Mouse (Mus musculus) heart, adult 18-20 months (tissue): ENCODE measurements around the gene Iqsec1. TPM values are rescaled to one million over a fixed set of nuclear protein-coding genes. Genes with fewer than 3 reads are reported as not detected.

Experiments
- DNase-seq, 2 experiments: peaks; one replicate each; pipeline ENCODE4 v3.0.0; 2021 to 2022; ENCODE audit warnings: mixed read lengths in 1 of 2
- total RNA-seq, 2 experiments: library from RNA; stranded (reverse); gene quantifications; 2 replicates each; pipeline ENCODE4 v1.2.3; 2021

The Iqsec1 gene
- total RNA-seq, 2 experiments from 2014 or later = 133 to 153 TPM

DNA sequence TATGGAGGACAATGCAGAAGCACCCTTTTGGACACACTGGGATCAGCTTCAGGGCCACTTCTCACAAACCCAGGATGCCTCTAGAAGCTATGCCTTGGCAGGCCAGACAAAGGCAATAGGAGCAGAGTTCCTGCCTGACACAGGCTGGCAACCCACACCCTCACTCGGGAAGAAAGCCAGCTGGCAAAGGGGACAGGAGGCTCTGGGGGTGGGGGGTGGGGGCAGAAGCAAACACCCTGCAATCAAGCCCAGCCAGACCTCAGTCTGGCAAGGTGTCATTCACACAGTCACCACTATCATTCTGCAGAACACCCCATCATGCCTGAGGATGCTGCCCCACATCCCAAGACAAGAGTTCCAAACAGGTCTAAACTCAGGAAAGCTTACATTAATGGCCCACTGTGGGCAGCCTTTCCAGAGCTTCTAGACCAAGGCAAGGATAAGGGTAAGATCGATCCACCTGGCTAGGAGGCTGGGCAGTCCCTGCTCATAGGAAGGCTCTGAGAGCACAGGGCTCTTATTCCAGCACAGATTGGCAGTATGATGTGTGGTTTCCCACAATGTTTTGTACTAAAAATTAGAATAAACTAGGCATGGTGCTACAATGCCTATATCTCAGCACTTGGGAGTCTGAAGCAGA lies 283.7 kb downstream of the Iqsec1 start:
- peak; percentile 83 for DNase-seq

DNA sequence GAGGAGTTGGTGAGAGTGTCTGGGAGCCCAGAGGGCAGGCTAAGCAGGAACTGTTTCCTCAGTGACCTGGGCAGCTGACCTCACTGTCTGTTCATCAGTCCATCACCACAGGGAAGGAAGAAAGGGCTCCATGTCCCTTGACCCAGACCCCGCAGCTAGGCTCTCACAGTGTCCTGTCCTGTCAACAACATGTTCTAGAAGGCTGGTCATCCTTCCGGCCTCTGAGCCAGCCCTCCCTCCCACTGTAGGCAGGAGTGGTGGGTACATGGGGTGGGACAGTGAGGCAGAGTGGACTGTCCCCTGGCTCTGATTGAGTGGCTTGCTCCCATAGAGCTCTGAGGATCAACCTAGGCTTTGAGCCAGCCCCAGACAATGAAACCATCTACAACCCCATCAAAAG lies 284.7 kb downstream of the Iqsec1 start:
- no peak for DNase-seq

DNA sequence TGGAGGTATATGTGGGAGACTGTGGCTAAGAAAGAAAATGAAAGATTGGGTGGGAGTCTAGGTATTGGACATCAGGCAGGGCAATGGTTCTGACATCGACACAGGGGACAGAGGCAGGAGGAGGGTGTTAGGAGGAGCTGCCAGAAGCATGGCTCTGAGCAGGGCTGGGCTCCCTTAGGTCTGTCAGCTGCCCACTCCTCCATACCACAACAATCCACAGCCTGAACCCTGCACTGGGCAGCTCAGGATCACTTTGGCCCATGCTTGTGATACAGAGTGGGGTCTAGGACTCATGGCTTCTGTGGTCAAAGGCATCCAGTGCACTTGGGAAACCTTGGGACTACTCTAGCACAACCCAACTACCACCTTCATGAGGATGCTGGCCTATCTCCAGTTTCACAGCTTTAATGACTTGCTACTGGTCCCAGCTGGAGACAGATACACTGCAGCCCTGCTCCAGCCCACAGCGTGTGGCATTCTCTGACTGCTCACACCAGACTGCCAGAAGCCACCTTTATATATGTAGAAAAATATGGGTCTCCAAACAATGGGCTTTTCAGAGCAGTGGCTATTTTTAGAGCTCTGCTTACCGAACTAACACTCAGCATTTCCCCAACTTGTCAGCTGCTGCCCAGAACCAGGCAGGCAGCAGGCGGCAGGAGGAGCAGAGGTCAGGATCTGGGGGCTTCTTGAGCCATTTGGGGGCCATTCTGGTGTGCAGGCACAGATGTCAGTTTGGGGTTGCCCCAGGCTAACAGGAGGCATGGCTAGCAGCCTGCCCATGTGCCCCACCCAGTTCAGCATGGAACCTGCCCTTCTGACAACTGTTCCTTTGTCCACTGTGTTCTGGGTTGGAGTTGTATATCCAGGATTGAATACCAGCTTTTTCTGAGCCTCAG lies 285.4 kb downstream of the Iqsec1 start:
- DNase-seq = no peak

DNA sequence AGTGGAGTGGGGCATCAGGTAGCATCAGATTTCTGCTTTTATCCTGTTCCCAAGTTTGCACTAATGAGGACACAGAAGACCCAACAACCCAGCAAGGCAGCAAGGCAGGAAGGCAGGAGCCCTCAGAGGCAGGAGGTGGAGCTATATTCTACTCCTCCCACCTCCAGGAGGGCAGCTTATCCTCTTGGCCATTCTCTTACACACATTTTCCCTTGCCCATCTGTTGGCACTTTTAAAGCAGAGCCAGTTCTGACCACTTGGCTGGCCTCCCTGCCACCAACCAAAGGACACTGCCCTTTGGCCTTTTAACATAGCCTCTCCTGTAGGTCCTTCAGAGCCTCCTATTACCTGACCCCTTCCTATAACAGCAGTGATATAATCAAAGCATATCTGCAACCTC lies 286.3 kb downstream of the Iqsec1 start:
- DNase-seq = no peak

DNA sequence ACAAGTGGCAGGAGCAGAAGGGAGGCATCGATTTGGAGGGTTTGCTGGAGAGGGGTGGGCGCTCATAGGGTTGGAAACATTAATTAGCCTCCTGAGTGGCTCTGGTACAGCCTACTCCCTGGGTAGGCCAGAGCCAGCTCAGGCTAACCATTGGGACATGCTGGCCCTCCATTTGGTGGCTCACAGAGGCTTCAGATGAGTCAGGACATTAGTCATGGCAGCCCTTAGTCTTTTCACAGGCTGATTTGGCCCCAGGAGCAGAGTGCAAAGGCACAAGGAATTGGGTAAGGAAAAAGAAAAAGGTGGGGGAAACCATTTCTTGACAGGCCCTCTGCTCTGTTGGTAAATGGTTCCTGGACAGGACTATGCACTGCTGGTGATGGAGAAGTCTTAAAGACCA lies 287.1 kb downstream of the Iqsec1 start:
- DNase-seq = no peak

DNA sequence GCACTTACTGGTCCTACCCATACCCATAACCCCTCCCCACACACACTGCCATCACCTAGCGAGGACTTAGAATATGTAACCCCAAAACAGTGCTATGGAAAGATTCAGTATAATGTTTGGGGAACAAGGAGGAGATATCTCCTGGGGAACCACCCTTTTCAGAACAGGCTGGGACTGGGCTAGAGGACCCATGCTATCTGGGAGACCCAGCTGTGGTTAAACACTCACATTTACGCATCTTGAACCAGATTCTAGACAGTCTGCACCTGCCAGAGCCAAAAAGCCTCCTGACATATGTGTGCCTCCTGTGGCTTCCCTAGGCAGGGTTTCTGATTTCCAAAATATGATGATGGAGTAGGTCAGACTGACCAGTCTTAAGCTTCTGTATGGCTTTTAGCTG lies 287.7 kb downstream of the Iqsec1 start:
- DNase-seq = no peak

DNA sequence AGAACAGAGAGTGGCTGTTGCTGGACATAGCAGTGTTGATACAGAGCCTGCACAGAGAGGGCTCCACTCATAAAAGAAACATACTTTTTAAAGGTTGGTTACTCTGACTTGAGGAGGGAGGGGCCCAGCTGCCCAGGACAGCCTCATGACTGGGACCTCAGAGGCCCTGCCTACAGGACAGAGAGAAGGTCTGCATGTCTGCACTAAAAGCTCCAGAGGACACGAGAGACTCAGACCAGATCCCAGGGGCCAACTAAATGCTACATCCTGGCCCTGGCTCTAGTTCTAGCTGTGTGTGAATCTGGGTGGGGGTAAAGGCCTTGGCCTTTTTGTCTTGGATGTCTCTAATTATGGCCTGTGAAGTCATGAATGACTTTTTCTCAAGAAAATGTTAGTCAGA lies 288.4 kb downstream of the Iqsec1 start:
- DNase-seq = no peak

DNA sequence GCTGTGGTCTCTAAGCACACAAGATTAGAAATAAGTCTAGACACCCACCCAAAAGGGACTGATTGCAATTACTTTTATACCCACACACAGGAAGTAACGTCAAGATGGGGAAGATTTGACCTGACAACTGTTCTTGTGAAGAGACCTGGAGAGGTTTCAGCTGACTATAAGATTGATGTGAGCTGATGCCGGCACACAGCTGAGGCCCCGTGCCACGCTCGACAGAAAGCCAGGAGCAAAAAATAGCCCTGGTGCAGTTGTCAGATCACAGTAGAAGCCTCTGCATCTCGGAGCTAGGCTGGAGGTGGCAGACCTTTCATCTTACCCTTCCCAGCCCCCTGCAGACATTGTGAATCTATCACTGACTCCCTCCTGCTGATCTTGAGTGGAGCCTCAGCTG lies 289.6 kb downstream of the Iqsec1 start:
- DNase-seq = no peak

DNA sequence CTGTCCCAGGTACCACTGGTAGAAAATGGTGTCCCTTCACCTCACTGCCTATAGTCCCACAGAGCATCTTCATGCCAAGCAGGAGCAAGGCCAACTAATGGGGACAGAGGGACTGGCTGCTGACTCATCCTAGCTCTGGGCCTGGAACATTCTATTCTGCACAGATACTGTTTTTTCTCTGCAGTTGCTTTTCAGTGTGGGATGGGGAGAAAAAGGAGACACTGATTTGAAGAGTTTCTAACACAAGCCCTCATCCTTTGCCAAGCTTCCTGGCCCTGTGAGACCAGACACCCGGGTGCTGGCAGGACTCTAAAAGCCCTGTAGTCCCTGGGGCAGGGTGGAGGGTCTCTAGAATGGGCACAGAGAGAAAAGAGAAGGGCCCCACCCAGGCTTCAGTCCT lies 292.7 kb downstream of the Iqsec1 start:
- peak; percentile 68 to 75 for DNase-seq

DNA sequence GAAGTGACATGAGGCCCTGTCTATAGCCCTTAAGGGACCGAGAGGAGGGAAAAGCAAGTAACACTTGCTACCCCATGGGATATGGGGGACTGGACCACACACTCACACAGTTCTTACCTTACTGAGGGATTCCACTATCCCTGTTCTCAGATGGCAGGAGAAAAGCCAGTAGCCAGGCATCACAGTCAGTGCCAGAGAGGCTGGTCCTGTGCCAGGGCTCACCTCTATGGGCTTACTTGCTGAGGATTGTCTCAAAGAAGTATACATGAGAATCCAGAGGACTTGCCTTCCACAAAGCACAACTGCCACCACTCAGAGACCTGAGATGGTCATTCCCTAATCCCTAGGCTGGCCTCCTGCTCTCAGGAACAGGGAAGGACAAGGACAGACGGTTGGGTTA lies 296.1 kb downstream of the Iqsec1 start:
- DNase-seq = no peak

DNA sequence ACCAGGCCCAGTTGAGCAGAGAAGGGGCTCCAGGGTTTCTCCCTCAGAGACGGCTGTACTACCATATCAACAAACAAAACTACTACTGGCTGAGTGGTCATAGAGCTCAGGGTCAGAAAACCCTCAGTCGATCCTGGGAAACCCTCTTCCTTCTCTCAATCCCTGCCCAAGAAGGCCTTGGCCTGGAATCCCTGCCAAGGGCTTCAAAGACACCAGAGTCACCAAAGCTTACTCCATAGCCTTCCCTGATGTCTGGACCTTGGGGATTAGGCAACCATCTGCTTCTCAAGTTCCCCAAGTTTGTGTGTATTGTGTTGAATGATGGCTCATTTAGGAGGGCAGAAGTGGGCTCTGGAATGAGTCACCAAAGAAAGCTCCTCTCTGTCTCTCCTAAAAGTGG lies 296.6 kb downstream of the Iqsec1 start:
- DNase-seq = no peak

DNA sequence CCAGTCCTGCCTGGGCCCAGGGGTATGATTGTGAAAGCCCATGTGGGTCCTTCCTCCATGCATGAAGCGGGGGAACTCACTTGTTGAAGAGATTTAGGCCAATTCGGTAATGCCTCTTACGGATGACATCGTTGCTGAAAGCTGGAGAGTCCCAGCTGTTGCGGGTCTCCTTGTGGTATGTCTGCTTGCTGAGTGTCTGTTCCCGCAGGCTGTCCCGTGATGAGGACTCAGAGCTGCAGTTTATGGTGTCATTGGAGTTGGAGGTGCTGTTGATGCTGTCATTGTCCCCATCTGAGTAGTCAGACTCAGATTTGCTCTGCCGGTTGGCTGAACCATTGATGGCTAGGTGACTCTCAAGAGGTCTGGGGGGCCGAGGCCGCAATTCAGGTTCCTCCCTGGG lies 299.0 kb downstream of the Iqsec1 start:
- DNase-seq = no peak

DNA sequence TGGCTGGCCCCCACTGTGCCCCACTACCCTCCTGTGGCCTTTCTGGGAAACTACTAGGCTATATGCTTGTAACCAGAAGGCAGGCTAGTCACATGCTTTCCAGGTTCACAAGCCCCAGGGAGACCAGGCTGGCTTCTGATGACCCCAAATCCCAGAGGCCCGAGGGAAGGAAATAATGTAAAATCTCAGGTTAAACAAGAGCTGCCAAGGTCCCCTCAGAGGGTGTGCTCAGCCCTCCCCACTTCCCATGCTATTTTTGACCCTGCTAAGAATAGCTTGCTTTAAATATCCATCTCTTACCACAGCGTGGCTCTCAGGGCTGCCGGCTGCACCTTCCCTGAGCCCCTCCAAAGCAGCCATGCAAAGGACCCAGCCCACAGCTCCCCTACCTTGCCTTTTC lies 299.7 kb downstream of the Iqsec1 start:
- peak in 1 of 2 experiments; percentile 58 for DNase-seq

DNA sequence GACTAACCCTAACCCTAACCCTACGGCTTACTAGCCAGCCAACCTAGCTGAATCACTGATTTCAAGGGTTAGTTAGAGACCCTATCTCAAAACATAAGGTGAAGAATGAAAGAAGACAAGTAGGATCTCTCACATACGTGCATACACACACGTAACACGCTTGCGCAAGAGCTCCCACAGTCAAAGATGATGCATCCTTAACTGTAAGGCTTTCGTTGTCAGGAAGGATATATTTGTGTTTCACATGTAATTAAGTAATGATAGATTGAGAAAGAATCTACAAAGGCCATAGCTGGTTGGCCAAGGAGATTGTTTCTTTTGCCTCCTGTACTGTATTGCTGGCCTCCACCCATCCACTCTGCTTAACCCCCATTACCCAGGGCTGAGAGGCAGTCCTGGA lies 300.5 kb downstream of the Iqsec1 start:
- no peak for DNase-seq

DNA sequence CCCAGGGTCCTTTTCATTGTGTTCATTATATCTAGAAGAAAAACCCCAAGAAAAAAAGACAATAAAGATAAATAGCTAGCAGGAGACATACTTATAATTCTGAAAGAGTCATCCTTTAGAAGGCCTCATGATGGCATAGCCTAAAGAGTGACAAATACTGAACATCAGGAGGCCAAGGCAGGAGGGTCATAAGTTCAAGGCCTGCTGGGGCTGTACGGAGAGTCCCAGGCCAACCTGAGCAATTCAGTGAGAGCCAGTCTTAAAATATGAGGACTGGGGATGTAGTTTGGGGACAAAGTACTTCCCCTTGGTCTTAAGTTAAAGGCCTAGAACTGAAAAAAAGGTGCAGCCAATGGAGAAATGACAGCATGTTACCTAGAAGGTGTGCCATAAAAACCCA lies 301.7 kb downstream of the Iqsec1 start:
- DNase-seq = no peak

DNA sequence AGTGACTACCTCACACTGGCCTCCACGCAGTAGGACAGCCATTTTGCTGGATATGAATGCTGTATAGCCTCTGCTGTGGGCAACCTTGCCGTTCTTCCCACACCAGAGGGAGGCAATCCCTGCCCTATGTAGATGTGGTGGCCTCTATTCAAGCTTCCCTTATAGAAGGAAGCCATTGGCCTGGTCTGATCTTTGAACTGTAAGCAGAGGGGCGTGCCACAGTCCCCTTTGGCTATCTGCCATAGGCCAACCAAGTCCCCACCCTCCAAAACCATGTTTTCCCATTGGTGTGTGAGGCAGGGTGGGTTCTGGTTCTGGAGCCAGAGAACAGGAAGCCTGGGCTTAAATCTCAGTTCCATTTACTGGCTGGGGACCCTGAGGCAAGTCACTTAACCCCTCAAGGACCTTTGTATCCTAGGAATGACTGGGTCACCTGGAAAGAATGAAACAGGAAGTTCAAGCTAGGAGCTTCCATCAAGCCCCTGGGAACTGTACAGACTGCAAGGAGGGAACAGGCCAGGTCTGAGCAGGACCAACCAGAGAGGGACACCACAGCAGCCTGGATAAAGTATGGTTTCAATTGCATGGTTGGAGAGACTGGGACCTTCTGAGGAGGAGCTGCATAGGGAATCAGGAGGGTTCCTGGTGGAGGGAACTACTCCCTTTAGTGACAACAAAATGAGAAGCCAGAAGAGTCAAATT lies 304.5 kb downstream of the Iqsec1 start:
- DNase-seq = no peak

DNA sequence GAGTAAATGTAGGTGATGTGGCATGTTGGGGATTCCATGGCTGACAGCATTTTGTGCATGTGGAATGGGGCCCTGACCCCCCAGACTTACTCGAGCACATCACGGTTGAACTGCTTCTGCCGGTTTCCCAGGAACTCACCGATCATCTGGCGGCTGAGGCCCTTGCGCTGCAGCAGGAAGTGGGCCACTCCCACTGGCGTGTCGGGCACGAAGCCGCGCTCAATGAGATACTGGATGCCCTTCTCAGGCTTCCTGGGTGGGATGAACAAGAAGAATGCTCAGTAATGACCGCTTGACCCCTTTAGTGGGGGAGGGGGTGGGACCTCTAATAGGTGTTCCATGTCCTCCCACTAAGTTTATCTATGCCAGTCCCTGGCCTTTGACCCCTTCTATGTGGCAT lies 308.1 kb downstream of the Iqsec1 start:
- DNase-seq = no peak

DNA sequence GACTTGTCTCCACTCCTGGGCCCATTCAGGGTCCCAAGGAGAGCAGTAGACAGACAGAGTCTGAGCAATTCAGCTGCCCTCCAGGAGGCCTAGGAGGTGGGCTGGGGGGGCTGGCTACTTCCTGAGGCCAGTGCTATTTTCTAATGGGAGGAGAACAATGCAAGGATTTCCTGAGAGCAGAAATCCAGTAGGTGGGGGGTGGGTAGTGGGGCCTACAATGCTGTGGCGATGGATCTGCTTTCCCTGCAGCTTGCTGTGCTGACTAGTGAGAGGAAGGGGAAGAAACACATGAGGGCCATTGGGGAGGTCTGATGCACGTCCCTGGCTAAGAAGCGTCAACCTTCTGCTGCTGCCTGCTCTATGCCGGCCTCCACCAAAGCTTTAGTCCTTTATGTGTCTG lies 309.7 kb downstream of the Iqsec1 start:
- DNase-seq = peak in 1 of 2 experiments; percentile 49

DNA sequence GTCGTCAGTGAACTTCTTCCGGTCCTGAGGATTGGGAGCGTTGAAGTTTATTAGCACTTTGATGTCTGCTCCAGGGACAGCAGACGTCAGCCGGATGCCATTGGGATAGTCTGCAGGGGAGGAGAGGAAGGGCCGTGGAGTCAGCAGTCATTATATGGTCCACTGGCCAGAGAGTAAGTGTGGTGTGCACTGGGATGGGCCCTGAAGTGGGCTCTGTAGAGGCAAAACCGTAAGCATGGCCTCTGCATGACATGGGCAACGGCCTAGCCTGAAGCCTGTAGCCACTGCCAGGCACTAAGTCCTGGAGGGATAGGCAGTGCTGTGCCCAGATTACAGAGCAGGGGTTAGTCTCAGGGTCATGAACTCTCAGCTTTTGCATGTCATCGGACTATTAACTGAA lies 319.8 kb downstream of the Iqsec1 start:
- no peak for DNase-seq

DNA sequence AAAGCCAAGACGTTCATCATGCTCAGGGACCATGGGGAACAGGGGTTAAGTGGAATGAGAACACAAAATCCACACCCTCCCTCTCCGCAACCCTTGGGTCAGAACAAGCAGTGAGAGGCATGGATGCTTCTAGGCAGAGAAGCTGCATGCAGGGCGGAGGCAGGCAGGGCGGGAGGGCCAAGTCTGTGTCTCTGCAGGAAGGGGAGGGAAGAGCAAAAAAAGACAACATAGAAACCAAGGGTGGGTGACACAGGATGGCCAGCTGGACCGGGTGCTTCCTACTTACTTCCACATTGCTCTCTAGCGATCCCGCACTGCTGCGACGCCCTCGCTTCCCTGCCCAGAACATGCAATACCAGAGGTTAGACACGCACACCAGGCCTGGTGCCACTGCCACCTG lies 324.7 kb downstream of the Iqsec1 start:
- DNase-seq = no peak

DNA sequence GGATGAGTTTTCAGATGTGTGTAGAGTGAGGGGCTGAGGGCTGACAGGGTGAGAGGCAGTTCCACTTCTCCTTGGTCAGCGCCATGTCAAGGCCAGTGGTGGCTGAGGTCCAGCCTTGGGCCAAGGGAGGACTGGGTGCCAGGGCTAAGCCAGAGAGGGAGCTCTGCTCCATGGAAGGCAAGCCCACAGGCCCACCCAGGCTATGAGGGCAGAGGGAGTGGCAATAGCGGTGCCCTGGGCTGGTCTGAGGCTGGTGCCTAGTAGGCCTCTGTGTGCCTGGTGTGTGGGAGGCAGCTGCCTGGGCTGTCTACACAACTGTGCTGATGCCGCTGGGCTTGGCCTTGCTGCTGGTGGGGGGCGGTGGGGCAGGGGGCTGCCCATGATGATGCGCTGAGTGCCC lies 326.3 kb downstream of the Iqsec1 start:
- DNase-seq = no peak

DNA sequence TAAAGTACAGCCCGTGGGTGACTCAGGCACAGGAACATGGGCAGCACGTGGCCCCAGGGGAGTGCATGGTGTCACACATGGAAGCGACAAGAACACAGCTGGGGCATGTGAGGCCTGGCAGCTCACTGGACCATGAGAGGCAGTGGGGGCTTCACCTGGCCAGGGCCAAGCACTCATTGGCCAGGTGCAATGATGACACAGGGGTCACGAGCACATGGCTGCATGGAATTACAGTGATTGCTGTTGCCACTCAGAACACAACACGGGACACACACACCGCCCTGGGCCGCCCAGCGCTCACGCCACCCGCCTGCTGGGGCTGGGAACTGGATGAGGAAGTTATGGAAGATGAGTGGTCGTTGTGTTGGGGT lies 327.5 kb downstream of the Iqsec1 start:
- no peak for DNase-seq

DNA sequence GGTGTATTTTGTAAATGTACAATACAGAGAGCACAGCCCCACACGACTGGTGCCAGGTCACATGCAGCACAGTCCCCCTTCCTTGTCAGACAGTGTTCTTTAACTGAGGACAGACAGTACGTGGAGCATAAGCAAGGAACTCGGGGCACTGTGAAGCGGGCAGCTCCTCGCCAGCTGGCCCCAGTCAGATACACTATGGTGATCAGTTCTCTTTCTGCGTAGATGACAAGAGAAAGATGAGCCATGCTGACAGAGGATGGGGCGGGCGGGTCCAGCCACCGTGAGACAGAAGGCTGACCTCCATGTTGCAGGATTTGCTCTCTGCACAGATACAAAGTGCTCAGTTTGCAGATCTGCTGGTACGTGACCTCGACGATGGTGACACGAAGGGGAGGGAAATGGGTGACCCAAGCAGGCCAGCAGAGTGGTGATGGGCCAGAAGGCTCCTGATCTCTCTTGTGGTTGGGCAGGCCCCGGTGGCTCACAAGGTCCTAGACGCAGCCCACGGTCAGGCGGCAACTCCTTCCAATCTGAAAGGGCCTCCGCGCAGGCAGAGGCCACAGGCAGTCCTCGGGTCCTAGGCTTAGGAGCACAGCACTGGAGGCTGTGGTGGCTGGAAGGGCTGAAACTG lies 328.0 kb downstream of the Iqsec1 start:
- no peak for DNase-seq
